Mouse (Mus musculus): Measurements from ENCODE around the gene Zbtb4. TPM values are rescaled to one million over a fixed set of nuclear protein-coding genes. Genes with fewer than 3 reads are reported as not detected.

Gene Zbtb4
- total RNA-seq, 2 experiments from 2014 or later = 122 to 133 TPM

GRCm38 (mm10) chr11:69806378-69806777 lies 40.7 kb downstream of the Zbtb4 start:
- H3K4me3 ChIP-seq = no peak overlapping the region
- DNase-seq (ENCODE audit: low spot score in 2 of 2) = no peak
- H3K27ac ChIP-seq = no peak overlapping the region
- peak; percentile 38 for TF ChIP-seq CTCF (conservative IDR thresholded peaks at IDR 0.05)

GRCm38 (mm10) chr11:69807641-69808040 lies 41.9 kb downstream of the Zbtb4 start:
- no peak overlapping the region for H3K4me3 ChIP-seq
- no peak for TF ChIP-seq CTCF (conservative IDR thresholded peaks at IDR 0.05)
- DNase-seq (ENCODE audit: low spot score in 2 of 2) = no peak

GRCm38 (mm10) chr11:69810280-69810679 lies 44.6 kb downstream of the Zbtb4 start:
- no peak overlapping the region for H3K4me3 ChIP-seq
- no peak for TF ChIP-seq CTCF (conservative IDR thresholded peaks at IDR 0.05)
- no peak overlapping the region for H3K27ac ChIP-seq
- no peak for DNase-seq (ENCODE audit: low spot score in 2 of 2)

More at GRCm38 (mm10) chr11:69807641-69808040, 41.9 kb downstream of the Zbtb4 start:
- no peak overlapping the region for H3K27ac ChIP-seq

- no peak within 1 kb of the TSS for H3K27ac ChIP-seq
- DNase-seq (ENCODE audit: low spot score in 2 of 2) = no peak
- 0 out of 2 replicates have a peak, but pooled peaks have one; percentile 9 for TF ChIP-seq CTCF (conservative IDR thresholded peaks at IDR 0.05)
- H3K4me3 ChIP-seq = no peak within 1 kb of the TSS
Measured at GRCm38 (mm10) chr11:69815155-69815554, 49.4 kb downstream of the Zbtb4 start, which contains the start of gene Gm39566. Gene Gm39566 (minus strand): TSS chr11:69815298.

GRCm38 (mm10) chr11:69816520-69816919 lies 50.8 kb downstream of the Zbtb4 start:
- no peak for TF ChIP-seq CTCF (conservative IDR thresholded peaks at IDR 0.05)
- H3K4me3 ChIP-seq = no peak overlapping the region
- no peak for DNase-seq (ENCODE audit: low spot score in 2 of 2)
- no peak overlapping the region for H3K27ac ChIP-seq

GRCm38 (mm10) chr11:69818365-69818764 lies 52.7 kb downstream of the Zbtb4 start, which contains the start of gene Spem2:
Gene Spem2 (minus strand): TSS chr11:69818465.
- no peak for TF ChIP-seq CTCF (conservative IDR thresholded peaks at IDR 0.05)
- no peak within 1 kb of the TSS for H3K27ac ChIP-seq
- no peak for DNase-seq (ENCODE audit: low spot score in 2 of 2)
- no peak within 1 kb of the TSS for H3K4me3 ChIP-seq

GRCm38 (mm10) chr11:69818871-69819270 lies 53.2 kb downstream of the Zbtb4 start:
- H3K4me3 ChIP-seq = no peak overlapping the region
- no peak for DNase-seq (ENCODE audit: low spot score in 2 of 2)
- no peak overlapping the region for H3K27ac ChIP-seq
- no peak for TF ChIP-seq CTCF (conservative IDR thresholded peaks at IDR 0.05)

GRCm38 (mm10) chr11:69822080-69822479 lies 56.4 kb downstream of the Zbtb4 start, which contains the start of gene Spem1:
Gene Spem1 (minus strand): TSS chr11:69822180.
- Histone ChIP-seq H3K4me3 (no peak within 1 kb of the TSS), H3K27ac (no peak within 1 kb of the TSS)
- DNase-seq (ENCODE audit: low spot score in 2 of 2) = no peak
- TF ChIP-seq CTCF (conservative IDR thresholded peaks at IDR 0.05) = no peak

- no peak for DNase-seq (ENCODE audit: low spot score in 2 of 2)
- H3K27ac ChIP-seq = no peak overlapping the region
- no peak overlapping the region for H3K4me3 ChIP-seq
- TF ChIP-seq CTCF (conservative IDR thresholded peaks at IDR 0.05) = no peak
Measured at GRCm38 (mm10) chr11:69823456-69823855, 57.7 kb downstream of the Zbtb4 start.

GRCm38 (mm10) chr11:69828832-69829231 lies 63.1 kb downstream of the Zbtb4 start:
- no peak overlapping the region for H3K27ac ChIP-seq
- no peak overlapping the region for H3K4me3 ChIP-seq
- no peak for TF ChIP-seq CTCF (conservative IDR thresholded peaks at IDR 0.05)
- DNase-seq (ENCODE audit: low spot score in 2 of 2) = no peak

- Histone ChIP-seq H3K27ac (peak overlapping the region; percentile 53; the same call in 1 of the 2 replicates), H3K4me3 (peak overlapping the region; percentile 79)
- no peak for DNase-seq (ENCODE audit: low spot score in 2 of 2)
- TF ChIP-seq CTCF (conservative IDR thresholded peaks at IDR 0.05) = no peak
Measured at GRCm38 (mm10) chr11:69833554-69833953, 67.8 kb downstream of the Zbtb4 start.

Other genes starting within 250 kb of the Zbtb4 start
- 1 to 10 TPM; 4.6 to 5.2 TPM for gene Dnah2, start 216.8 kb upstream of the Zbtb4 start, total RNA-seq (2021)
- gene Efnb3, start 205.7 kb upstream of the Zbtb4 start, total RNA-seq (2021) = 100 to 1,000 TPM; 113 to 116 TPM
- 10 to 100 TPM; 12.0 to 14.3 TPM for gene Wrap53, start 185.7 kb upstream of the Zbtb4 start, total RNA-seq (2021)
- gene Trp53, start 185.6 kb upstream of the Zbtb4 start, total RNA-seq (2021) = 10 to 100 TPM; 28.5 to 32.3 TPM
- 100 to 1,000 TPM; 391 to 411 TPM for gene Atp1b2, start 160.0 kb upstream of the Zbtb4 start, total RNA-seq (2021)
- not detected for gene Shbg, start 148.0 kb upstream of the Zbtb4 start, total RNA-seq (2021)
- gene Sat2, start 143.9 kb upstream of the Zbtb4 start, total RNA-seq (2021) = 10 to 100 TPM; 15.1 to 15.6 TPM
- 100 to 1,000 TPM; 138 to 143 TPM for gene Fxr2, start 132.9 kb upstream of the Zbtb4 start, total RNA-seq (2021)
- gene Sox15, start 110.6 kb upstream of the Zbtb4 start, total RNA-seq (2021) = under 1 TPM in 1 of 2 experiments, not detected in 1; 0.44 TPM
- gene Mpdu1, start 103.3 kb upstream of the Zbtb4 start, total RNA-seq (2021) = 10 to 100 TPM; 54.9 to 59.3 TPM
- gene Cd68, start 99.8 kb upstream of the Zbtb4 start, total RNA-seq (2021) = 10 to 100 TPM in 1 of 2 experiments, 1 to 10 TPM in 1; 9.7 to 15.4 TPM
- gene Eif4a1, start 93.5 kb upstream of the Zbtb4 start, total RNA-seq (2021) = 100 to 1,000 TPM; 342 to 344 TPM
- 100 to 1,000 TPM; 108 to 132 TPM for gene Senp3, start 83.8 kb upstream of the Zbtb4 start, total RNA-seq (2021)
- gene Tnfsf13, start 80.1 kb upstream of the Zbtb4 start, total RNA-seq (2021) = 1 to 10 TPM; 2.1 to 2.5 TPM
- gene Tnfsf12, start 70.1 kb upstream of the Zbtb4 start, total RNA-seq (2021) = 1 to 10 TPM; 8.9 to 9.6 TPM
- gene Tnfsfm13, start 69.8 kb upstream of the Zbtb4 start, total RNA-seq (2021) = 1 to 10 TPM; 1.6 to 2.2 TPM
- 10 to 100 TPM; 64.6 to 65.4 TPM for gene Polr2a, start 7.3 kb upstream of the Zbtb4 start, total RNA-seq (2021)
- gene Slc35g3, start 3.9 kb upstream of the Zbtb4 start, total RNA-seq (2021) = not detected
- gene Chrnb1, start 30.0 kb downstream of the Zbtb4 start, total RNA-seq (2021) = 1 to 10 TPM; 1.1 to 1.3 TPM
- gene Fgf11, start 35.9 kb downstream of the Zbtb4 start, total RNA-seq (2021) = 10 to 100 TPM; 25.6 to 28.0 TPM
- gene Tmem102, start 39.7 kb downstream of the Zbtb4 start, total RNA-seq (2021) = not detected
- gene Gm39566, start 49.4 kb downstream of the Zbtb4 start, total RNA-seq (2021) = not detected
- not detected for gene Spem2, start 52.6 kb downstream of the Zbtb4 start, total RNA-seq (2021)
- gene Spem1, start 56.3 kb downstream of the Zbtb4 start, total RNA-seq (2021) = under 1 TPM; 0.34 to 0.49 TPM
- 100 to 1,000 TPM; 197 to 201 TPM for gene Nlgn2, start 71.9 kb downstream of the Zbtb4 start, total RNA-seq (2021)
- 100 to 1,000 TPM; 113 to 114 TPM for gene Tmem256, start 72.6 kb downstream of the Zbtb4 start, total RNA-seq (2021)
- 10 to 100 TPM; 17.1 to 19.8 TPM for gene Plscr3, start 80.5 kb downstream of the Zbtb4 start, total RNA-seq (2021)
- not detected for gene Tnk1, start 92.8 kb downstream of the Zbtb4 start, total RNA-seq (2021)
- not detected for gene Tmem95, start 112.1 kb downstream of the Zbtb4 start, total RNA-seq (2021)
- 1 to 10 TPM; 1.3 to 1.4 TPM for gene Kctd11, start 115.5 kb downstream of the Zbtb4 start, total RNA-seq (2021)
- gene Acap1, start 129.6 kb downstream of the Zbtb4 start, total RNA-seq (2021) = not detected
- 1 to 10 TPM in 1 of 2 experiments, under 1 TPM in 1; 0.64 to 1.0 TPM for gene 2810408A11Rik, start 135.1 kb downstream of the Zbtb4 start, total RNA-seq (2021)
- gene Neurl4, start 135.2 kb downstream of the Zbtb4 start, total RNA-seq (2021) = 100 to 1,000 TPM; 122 to 125 TPM
- 10 to 100 TPM; 35.6 to 41.5 TPM for gene Gps2, start 148.0 kb downstream of the Zbtb4 start, total RNA-seq (2021)
- 100 to 1,000 TPM; 413 to 441 TPM for gene Eif5a, start 156.0 kb downstream of the Zbtb4 start, total RNA-seq (2021)
- 10 to 100 TPM; 12.4 to 14.5 TPM for gene Ybx2, start 169.9 kb downstream of the Zbtb4 start, total RNA-seq (2021)
- 1 to 10 TPM; 1.8 to 2.2 TPM for gene Slc2a4, start 182.3 kb downstream of the Zbtb4 start, total RNA-seq (2021)
- gene Cldn7, start 198.9 kb downstream of the Zbtb4 start, total RNA-seq (2021) = not detected
- gene Ctdnep1, start 215.2 kb downstream of the Zbtb4 start, total RNA-seq (2021) = 100 to 1,000 TPM; 106 to 114 TPM
- 10 to 100 TPM; 72.8 to 72.9 TPM for gene Elp5, start 216.6 kb downstream of the Zbtb4 start, total RNA-seq (2021)
- gene Gabarap, start 225.2 kb downstream of the Zbtb4 start, total RNA-seq (2021) = 100 to 1,000 TPM; 216 to 229 TPM
- 10 to 100 TPM; 40.5 to 42.6 TPM for gene Phf23, start 229.9 kb downstream of the Zbtb4 start, total RNA-seq (2021)
- 10 to 100 TPM; 40.6 to 45.3 TPM for gene Dvl2, start 234.7 kb downstream of the Zbtb4 start, total RNA-seq (2021)
- 10 to 100 TPM; 54.9 to 63.7 TPM for gene Acadvl, start 249.5 kb downstream of the Zbtb4 start, total RNA-seq (2021)